Mouse (Mus musculus) erythroid progenitor cell, adult 5-6 weeks (primary cell): Measurements from ENCODE around the gene Gm11627. TPM values are rescaled to one million over a fixed set of nuclear protein-coding genes. Genes with fewer than 3 reads are reported as not detected.
"Not testable (repeated sequence)": the region's sequence is repeated elsewhere in the genome, so short reads cannot be mapped to it uniquely, and the experiment has no call there.

ENCODE experiments used
- ATAC-seq: replicated peaks from 2 replicates; pipeline ENCODE4 v1.8.0; 2016; ENCODE audit warnings: moderate number of reproducible peaks, mild to moderate bottlenecking, moderate TSS enrichment, inconsistent platforms; ENCODE audit not compliant: poor library complexity, low FRiP score, severe bottlenecking
- total RNA-seq, 2 experiments: library from RNA; stranded (forward) in 1 of 2; stranded (reverse) in 1 of 2; fragments of 150-400 nt in 1 of 2; fragments of 186-747, 209-891 nt in 1 of 2; gene quantifications; 2 replicates each; pipeline versions ENCODE4 v1.2.3 to v1.2.4; 2015 to 2017; ENCODE audit warnings: low replicate concordance in 2 of 2

Gene Gm11627
- total RNA-seq, 2 experiments from 2014 or later = not detected

- no peak for ATAC-seq
Observed at GRCm38 (mm10) chr11:102567157-102567556, 12.1 kb downstream of the Gm11627 start.

DNA sequence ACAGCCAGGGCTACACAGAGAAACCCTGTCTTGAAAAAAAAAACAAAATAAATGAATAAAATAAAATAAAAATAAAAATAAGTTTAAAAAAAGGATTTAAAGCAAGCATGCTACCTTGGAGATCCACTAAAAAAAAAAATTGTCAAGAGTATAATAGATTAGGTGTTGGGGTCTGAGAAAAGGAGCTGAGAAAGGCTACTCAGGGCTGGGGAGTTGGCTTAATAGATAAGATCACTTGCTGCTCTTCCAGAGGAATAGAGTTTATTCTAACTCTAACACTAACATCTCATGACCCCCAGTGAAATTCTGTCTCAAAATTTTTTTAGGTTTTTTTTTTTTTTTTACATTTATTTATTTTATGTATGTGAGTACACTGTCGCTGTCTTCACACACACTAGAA, 13.0 kb downstream of the Gm11627 start:
- no peak for ATAC-seq

DNA sequence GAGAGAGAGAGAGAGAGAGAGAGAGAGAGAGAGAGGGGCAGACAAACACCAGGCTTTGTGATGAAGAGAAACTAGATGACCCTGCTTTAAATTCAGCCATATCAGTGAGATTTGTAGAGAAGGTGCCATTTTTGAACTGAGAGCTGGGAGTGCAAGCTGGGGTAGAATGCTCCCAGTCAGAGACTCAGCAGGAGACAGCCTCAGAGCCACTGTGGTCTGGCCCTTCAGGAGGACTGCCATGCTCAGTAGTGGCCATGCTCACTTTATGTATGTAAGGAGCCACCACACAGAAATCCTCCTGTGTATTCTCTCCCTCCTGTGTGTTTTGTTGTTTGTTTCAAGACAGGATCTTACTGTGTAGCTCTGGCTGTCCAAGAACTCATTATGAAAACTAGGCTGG, 13.5 kb downstream of the Gm11627 start:
- ATAC-seq = no peak

- ATAC-seq = not testable (repeated sequence)
Observed at GRCm38 (mm10) chr11:102564952-102565671, 14.1 kb downstream of the Gm11627 start.

DNA sequence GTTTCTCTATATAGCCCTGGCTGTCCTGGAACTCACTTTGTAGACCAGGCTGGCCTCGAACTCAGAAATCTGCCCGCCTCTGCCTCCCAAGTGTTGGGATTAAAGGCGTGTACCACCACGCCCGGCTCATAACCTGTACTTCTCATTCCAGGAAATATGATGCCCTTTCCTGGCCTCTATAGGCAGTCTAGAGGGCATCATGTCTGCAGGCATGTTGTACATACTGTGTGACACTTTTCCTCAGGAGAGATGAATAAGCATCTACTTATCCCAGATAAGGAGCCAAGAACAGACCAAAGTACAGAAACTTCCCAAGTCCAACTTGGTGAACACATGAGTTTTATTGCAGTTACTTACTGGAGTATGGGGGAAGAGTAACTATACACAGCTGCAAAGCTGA, 20.6 kb downstream of the Gm11627 start:
- ATAC-seq = no peak

GRCm38 (mm10) chr11:102557386-102557785, 21.9 kb downstream of the Gm11627 start:
- ATAC-seq = no peak

GRCm38 (mm10) chr11:102556716-102557074, 22.6 kb downstream of the Gm11627 start:
- ATAC-seq = no peak

DNA sequence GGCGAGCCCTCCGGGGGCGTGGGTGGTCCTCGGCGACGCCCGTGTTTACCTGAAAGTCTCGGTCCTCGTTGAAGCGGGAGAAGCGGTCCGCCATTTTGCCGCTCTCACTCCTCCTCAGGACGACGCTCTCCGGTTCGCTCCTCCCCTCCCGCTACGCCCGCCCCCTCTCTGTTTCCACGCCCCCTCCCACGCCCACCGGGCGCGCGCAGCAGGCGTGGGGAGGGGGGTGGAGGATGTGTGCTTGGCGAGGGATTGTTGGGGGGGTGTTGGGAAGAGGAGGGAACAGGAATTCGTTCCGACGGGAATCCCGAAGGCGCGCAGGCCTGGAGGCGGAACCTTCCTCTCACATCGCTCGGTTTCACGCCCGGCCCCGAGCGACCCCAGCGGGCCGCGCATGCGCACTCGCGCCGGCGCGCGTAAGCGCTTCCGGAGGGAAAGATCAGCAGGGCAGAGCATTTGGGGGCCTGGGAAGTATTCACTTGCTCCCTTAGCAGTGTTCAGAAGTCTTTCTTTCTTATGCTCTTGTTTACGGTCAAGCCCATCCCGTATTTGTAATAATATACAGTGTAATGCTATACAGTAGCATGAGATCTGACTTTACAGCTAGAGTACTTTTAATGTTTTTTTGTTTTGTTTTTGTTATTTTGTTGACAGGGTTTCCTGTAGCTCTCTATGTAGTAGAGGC, 23.1 kb downstream of the Gm11627 start, which contains the start of gene Gpatch8:
Gene Gpatch8, minus strand, starts transcription at position 362 of the 685 bp plus-strand sequence.
- peak; percentile 96 for ATAC-seq

DNA sequence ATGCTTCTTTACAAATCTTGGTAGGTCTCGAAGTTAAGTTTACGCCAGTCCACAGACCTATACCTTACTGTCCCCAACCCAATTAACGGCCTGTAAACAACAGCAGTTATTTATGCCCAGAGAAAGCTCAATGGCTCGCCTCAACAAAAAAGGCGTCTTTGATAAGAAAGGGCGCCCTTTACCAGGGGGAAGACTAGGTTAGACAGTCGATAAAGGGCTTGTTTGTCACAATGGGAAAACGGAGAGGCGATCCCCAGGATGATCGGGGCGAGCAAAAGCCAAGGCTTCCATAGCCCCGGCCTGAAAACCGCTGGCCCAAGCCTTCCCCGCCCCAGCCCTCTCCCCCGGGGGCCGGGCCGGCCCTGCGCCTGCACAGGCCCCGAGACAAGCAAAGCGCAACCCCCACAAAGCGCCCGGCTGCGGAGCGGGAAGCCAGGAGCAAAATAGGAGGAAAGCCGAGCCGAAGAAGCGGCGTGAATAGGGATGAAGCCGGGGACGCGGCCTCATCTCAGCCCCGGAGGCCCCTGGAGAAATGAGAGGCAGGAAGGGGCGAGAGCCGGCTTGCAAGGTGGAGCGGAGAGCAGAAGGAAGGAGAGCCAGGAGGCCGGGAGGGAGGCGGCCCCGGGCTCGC, 23.7 kb downstream of the Gm11627 start:
- peak; percentile 63 for ATAC-seq

GRCm38 (mm10) chr11:102552051-102552450, 27.2 kb downstream of the Gm11627 start:
- ATAC-seq = no peak

DNA sequence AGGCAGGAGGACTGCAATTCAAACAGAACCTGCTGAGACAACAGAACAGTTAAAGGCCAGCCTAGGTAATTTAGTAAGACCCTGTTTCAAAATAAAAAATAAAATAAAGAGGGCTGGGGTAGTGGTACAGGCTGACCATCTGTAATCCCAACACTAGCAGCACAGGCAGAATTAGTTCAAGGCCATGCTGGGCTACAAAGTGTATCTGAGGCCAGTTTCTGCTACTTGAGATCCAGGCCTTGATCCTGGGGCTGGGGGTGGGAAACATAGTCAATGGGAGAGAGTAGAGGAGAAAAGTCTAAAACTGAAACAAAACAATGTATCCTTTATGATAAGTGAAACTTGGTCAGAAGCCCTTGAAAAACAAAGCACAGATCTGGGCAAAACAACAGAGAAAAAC, 28.1 kb downstream of the Gm11627 start:
- no peak for ATAC-seq

DNA sequence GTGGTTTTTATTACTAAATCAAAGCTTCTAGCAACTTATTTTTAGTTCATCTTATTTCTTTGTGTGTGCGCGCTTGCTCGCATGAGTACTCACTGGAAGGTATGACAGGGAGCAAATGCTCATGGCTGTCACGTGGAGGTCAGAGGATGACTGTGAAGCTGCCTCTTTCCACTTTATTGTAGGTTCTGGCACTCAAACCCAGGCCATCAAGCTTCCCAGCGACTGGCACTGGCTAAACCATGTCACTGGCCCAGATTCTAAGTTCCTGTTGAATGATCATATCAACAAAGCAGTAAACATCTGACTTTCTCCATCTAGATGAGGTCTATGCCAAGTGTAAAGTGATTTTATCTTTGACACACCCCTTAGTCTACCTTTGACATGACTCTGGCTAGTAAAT, 37.8 kb downstream of the Gm11627 start:
- no peak for ATAC-seq

- ATAC-seq = not testable (repeated sequence)
Observed at GRCm38 (mm10) chr11:102540286-102540685, 39.0 kb downstream of the Gm11627 start.

DNA sequence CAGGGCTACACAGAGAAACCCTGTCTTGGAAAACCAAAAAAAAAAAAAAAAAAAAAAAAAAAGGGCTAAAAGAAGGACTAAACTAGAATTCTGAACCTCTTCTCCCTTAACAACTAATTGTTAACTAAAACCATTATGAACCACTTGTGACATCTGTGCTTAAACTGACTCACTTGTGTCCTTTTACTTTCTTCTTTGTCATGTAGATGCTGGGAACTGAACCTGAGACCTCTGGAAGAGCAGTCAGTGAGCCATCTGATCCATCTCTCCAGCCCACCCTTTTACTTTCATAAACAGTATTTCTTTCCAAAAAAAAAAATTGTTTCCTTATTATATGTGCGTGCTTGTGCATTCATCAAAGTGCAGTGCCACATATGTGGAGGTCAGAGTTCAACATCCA, 39.6 kb downstream of the Gm11627 start:
- ATAC-seq = no peak

- ATAC-seq = no peak
Observed at GRCm38 (mm10) chr11:102536210-102536609, 43.1 kb downstream of the Gm11627 start.

- ATAC-seq = no peak
Observed at GRCm38 (mm10) chr11:102534078-102534477, 45.2 kb downstream of the Gm11627 start.

- ATAC-seq = no peak
Observed at GRCm38 (mm10) chr11:102531425-102531824, 47.8 kb downstream of the Gm11627 start.
